Mouse (Mus musculus) cerebellum, adult 2 months (tissue): Measurements from ENCODE around the gene Aoah.

ENCODE experiments used
- CTCF ChIP-seq: fragments of 200-500 bp; IDR thresholded peaks from 2 replicates; pipeline ENCODE4 v1.5.1; 2011; ENCODE audit warnings: low read depth, mild to moderate bottlenecking, control low read depth, low read length, moderate library complexity, borderline replicate concordance; ENCODE audit not compliant: insufficient read depth
- POLR2A ChIP-seq: fragments of 200-500 bp; IDR thresholded peaks from 2 replicates; pipeline ENCODE4 v1.6.1; 2011; ENCODE audit warnings: low read length, control low read depth, borderline replicate concordance; ENCODE audit not compliant: insufficient read depth

DNA sequence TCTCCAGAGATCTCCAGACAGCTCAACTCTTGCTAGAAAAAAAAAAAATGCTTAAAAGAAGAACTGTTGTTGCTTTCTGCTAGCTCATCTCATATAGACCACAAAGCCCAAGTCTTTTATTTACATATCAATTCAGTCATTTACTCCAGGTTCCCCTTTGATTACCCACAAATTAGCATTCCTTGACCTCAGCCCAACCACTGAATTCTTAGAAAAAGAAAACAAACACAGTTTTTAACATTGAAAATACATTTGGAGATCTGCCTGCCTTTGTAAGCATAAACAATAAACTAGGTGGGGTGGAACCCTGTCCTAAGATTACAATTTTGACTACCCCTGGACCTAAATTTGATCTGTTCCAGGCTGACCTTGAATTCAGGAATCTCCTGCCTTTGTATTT lies 191.6 kb downstream of the Aoah start:
- TF ChIP-seq CTCF (no peak), POLR2A (no peak)
